Comparison of ENCODE assay signal across 37 mouse cellular contexts in the genomic region with DNA sequence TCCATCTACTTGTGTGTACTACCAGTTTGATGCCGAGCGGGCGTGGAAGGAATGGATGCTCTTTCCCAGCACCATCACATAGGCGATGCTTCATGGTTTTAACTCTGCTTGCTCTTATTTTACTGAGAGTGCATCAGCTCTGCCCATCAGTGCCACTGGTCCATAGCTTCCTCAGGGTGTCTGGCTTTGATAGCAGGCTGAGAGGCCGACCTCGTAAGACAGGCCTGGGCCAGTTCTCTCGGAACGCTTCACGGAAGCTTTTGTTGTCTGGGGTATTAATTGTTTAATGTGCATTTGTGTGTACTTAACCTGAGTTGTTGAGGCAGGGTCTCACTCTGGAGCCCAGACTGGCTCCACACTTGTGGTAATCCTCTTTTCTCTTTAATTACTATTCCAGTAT. TPM values are rescaled to one million over a fixed set of nuclear protein-coding genes. Genes with fewer than 3 reads are reported as not detected.
"Had no signal": no experiment of that assay in that cellular context is flagged by ENCODE, and none has a peak within 500 bp of the region (broad histone marks: within the 10 kb centered on the region; RNA-seq: fewer than 3 reads in every experiment).

No protein-coding gene starts in this region.

- H3K36me3 ChIP-seq: heart, embryonic 10.5 days; heart, embryonic 12.5 days; heart, embryonic 13.5 days; heart, embryonic 15.5 days; hindbrain, embryonic 10.5 days; hindbrain, embryonic 12.5 days; hindbrain, embryonic 13.5 days; intestine, embryonic 15.5 days; kidney, embryonic 15.5 days had no signal

- H3K27me3 ChIP-seq: heart, embryonic 12.5 days; heart, embryonic 15.5 days; hindbrain, embryonic 12.5 days; hindbrain, embryonic 15.5 days; intestine, embryonic 15.5 days; kidney, embryonic 15.5 days had no signal

- DNase-seq: heart, postnatal 10 days; heart, postnatal 14 days; heart, postnatal 36 days; heart, postnatal 4 days; kidney, adult 11 months; kidney, adult 18-20 months; kidney, adult 2 months; kidney, adult 8-10 months; kidney, adult 9 months; kidney, postnatal 10 days; kidney, postnatal 14 days; kidney, postnatal 25 days; kidney, postnatal 36 days; kidney, postnatal 4 days; layer of hippocampus, adult 9-11 months; layer of hippocampus, postnatal 36 days had no signal

- ATAC-seq: hindbrain, embryonic 16.5 days; hindbrain, postnatal 0 days; inflammation-experienced regulatory T-cells, adult 6 months; intestine, embryonic 15.5 days; intestine, embryonic 16.5 days; intestine, postnatal 0 days had no signal

- H3K9me3 ChIP-seq: heart, embryonic 10.5 days; heart, embryonic 12.5 days; heart, embryonic 13.5 days; heart, embryonic 15.5 days; hindbrain, embryonic 10.5 days; hindbrain, embryonic 12.5 days; hindbrain, embryonic 13.5 days; hindbrain, embryonic 15.5 days; intestine, embryonic 15.5 days; kidney, embryonic 15.5 days had no signal

- H3K9ac ChIP-seq: heart, embryonic 12.5 days; heart, embryonic 13.5 days; heart, embryonic 15.5 days; hindbrain, embryonic 12.5 days; hindbrain, embryonic 13.5 days; hindbrain, embryonic 14.5 days; hindbrain, embryonic 15.5 days; intestine, embryonic 15.5 days; kidney, embryonic 15.5 days had no signal

- H3K27ac ChIP-seq: heart, embryonic 10.5 days; heart, embryonic 13.5 days; heart, embryonic 15.5 days; hindbrain, embryonic 10.5 days; hindbrain, embryonic 12.5 days; hindbrain, embryonic 13.5 days; hindbrain, embryonic 14.5 days; hindbrain, embryonic 15.5 days; hindbrain, postnatal 0 days; intestine, embryonic 15.5 days; kidney, embryonic 15.5 days; kidney, postnatal 0 days; layer of hippocampus, adult 2 months; left cerebral cortex, adult 2 months had no signal

- H3K4me2 ChIP-seq: heart, embryonic 11.5 days; heart, embryonic 12.5 days; heart, embryonic 13.5 days; heart, embryonic 15.5 days; hindbrain, embryonic 12.5 days; hindbrain, embryonic 13.5 days; hindbrain, embryonic 14.5 days; hindbrain, embryonic 15.5 days; intestine, embryonic 15.5 days; kidney, embryonic 15.5 days had no signal

- H3K4me3 ChIP-seq: heart, embryonic 10.5 days; heart, embryonic 12.5 days; heart, embryonic 13.5 days; heart, embryonic 15.5 days; hindbrain, embryonic 10.5 days; hindbrain, embryonic 12.5 days; hindbrain, embryonic 13.5 days; hindbrain, embryonic 15.5 days; intestine, embryonic 15.5 days; kidney, embryonic 15.5 days; layer of hippocampus, adult 2 months; left cerebral cortex, adult 2 months had no signal

- H3K4me1 ChIP-seq: heart, embryonic 10.5 days; heart, embryonic 12.5 days; heart, embryonic 13.5 days; heart, embryonic 15.5 days; hindbrain, embryonic 10.5 days; hindbrain, embryonic 12.5 days; hindbrain, embryonic 13.5 days; hindbrain, embryonic 15.5 days; intestine, embryonic 15.5 days; kidney, embryonic 15.5 days had no signal

RNA-seq across cellular contexts. Expression of gene Slc41a2, which starts 44.3 kb away (rescaled TPM):
- total RNA-seq: hematopoietic stem cell, adult 5-6 weeks had no signal
